Mouse (Mus musculus) hindbrain, embryonic 16.5 days (tissue): Measurements from ENCODE around the gene Mrps18a. TPM values are rescaled to one million over a fixed set of nuclear protein-coding genes. Genes with fewer than 3 reads are reported as not detected.

Source experiments
- ATAC-seq: fragments of 200-750 bp; cut with Nextera tagmentation; 2 replicates; pipeline ENCODE4 v1.8.0; 2017; ENCODE audit warnings: moderate TSS enrichment, moderate library complexity
- H3K27ac ChIP-seq: fragments of 300-500 bp; sonication (generic); 2 replicates; pipeline ENCODE4 v1.5.1; 2014; ENCODE audit warnings: low read depth, mild to moderate bottlenecking, control low read depth, low read length, moderate library complexity
- H3K27me3 ChIP-seq: fragments of 300-500 bp; sonication (generic); replicated peaks from 2 replicates; pipeline ENCODE4 v1.6.1; 2014; ENCODE audit warnings: low read length; ENCODE audit not compliant: control insufficient read depth, insufficient read depth
- H3K36me3 ChIP-seq: fragments of 300-500 bp; sonication (generic); 2 replicates; pipeline ENCODE4 v1.6.1; 2014; ENCODE audit warnings: mild to moderate bottlenecking, low read length, moderate library complexity, mixed read lengths; ENCODE audit not compliant: control insufficient read depth, insufficient read depth
- H3K4me1 ChIP-seq: fragments of 300-500 bp; sonication (generic); 2 replicates; pipeline ENCODE4 v1.6.1; 2014; ENCODE audit warnings: low read depth, low read length; ENCODE audit not compliant: control insufficient read depth, insufficient read depth
- H3K4me2 ChIP-seq: fragments of 300-500 bp; sonication (generic); 2 replicates; pipeline ENCODE4 v1.6.1; 2014; ENCODE audit warnings: mild to moderate bottlenecking, low read length, control low read depth, moderate library complexity
- H3K4me3 ChIP-seq: fragments of 300-500 bp; sonication (generic); 2 replicates; pipeline ENCODE4 v1.5.1; 2014; ENCODE audit warnings: mild to moderate bottlenecking, low read length, control low read depth, moderate library complexity
- H3K9ac ChIP-seq: fragments of 300-500 bp; sonication (generic); 2 replicates; pipeline ENCODE4 v1.6.1; 2014; ENCODE audit warnings: low read depth, mild to moderate bottlenecking, control low read depth, low read length, moderate library complexity
- H3K9me3 ChIP-seq: fragments of 300-500 bp; sonication (generic); 2 replicates; pipeline ENCODE4 v1.6.1; 2014; ENCODE audit warnings: mild to moderate bottlenecking, low read length, moderate library complexity; ENCODE audit not compliant: control insufficient read depth
- WGBS: fragments of 180-500 bp; shearing (Covaris S2); extraction: QIAGEN DNeasy Blood & Tissue Kit; methylation state at CpG from one replicate; pipeline ENCODE4 v1.1.7; 2014; 5-methylcytosine and 5-hydroxymethylcytosine counted together
- polyA plus RNA-seq: library from polyadenylated mRNA; unstranded; fragments of >200 nt; fragmentation: Nextera tagmentation; extraction: Ambion mirVana; gene quantifications from 2 replicates; pipeline ENCODE4 v1.2.1, GENCODE M21; 2015

Gene Mrps18a
- polyA plus RNA-seq, 1 experiment from 2014 or later: 163 TPM

GRCm38 (mm10) chr17:46116138-46116537 lies 5.4 kb downstream of the Mrps18a start:
- no peak for ATAC-seq
- H3K27ac ChIP-seq: no peak overlapping the region
- H3K9ac ChIP-seq: no peak overlapping the region
- no peaks in the 10 kb centered on the region for H3K9me3 ChIP-seq
- peaks cover 6% of the 10 kb centered on the region for H3K4me1 ChIP-seq
- H3K27me3 ChIP-seq: no peaks in the 10 kb centered on the region
- H3K4me2 ChIP-seq: no peak overlapping the region
- 81% methylated on average over 11 of the region's 11 CpGs for WGBS
- H3K4me3 ChIP-seq: no peak overlapping the region
- peaks cover 10% of the 10 kb centered on the region; the same call in 1 of the 2 replicates for H3K36me3 ChIP-seq

GRCm38 (mm10) chr17:46116881-46117280 lies 6.1 kb downstream of the Mrps18a start:
- H3K4me2 ChIP-seq: no peak overlapping the region
- no peak overlapping the region for H3K9ac ChIP-seq
- WGBS: 92% methylated on average over 3 of the region's 3 CpGs
- peaks cover 10% of the 10 kb centered on the region; the same call in 1 of the 2 replicates for H3K36me3 ChIP-seq
- peaks cover under 1% of the 10 kb centered on the region; the same call in 1 of the 2 replicates for H3K4me1 ChIP-seq
- no peak overlapping the region for H3K4me3 ChIP-seq
- H3K27ac ChIP-seq: no peak overlapping the region
- ATAC-seq: no peak
- H3K27me3 ChIP-seq: no peaks in the 10 kb centered on the region
- no peaks in the 10 kb centered on the region for H3K9me3 ChIP-seq

GRCm38 (mm10) chr17:46117623-46118422 lies 7.0 kb downstream of the Mrps18a start:
- WGBS: 74% methylated on average over 13 of the region's 13 CpGs
- Histone ChIP-seq H3K9me3 (no peaks in the 10 kb centered on the region), H3K27me3 (no peaks in the 10 kb centered on the region), H3K27ac (no peak overlapping the region), H3K4me3 (no peak overlapping the region), H3K36me3 (peaks cover 14% of the 10 kb centered on the region), H3K4me2 (no peak overlapping the region), H3K4me1 (no peaks in the 10 kb centered on the region), H3K9ac (no peak overlapping the region)
- no peak for ATAC-seq

GRCm38 (mm10) chr17:46118423-46118850 lies 7.7 kb downstream of the Mrps18a start:
- Histone ChIP-seq H3K27ac (no peak overlapping the region), H3K4me2 (no peak overlapping the region), H3K4me1 (no peaks in the 10 kb centered on the region), H3K9ac (no peak overlapping the region), H3K36me3 (peaks cover 19% of the 10 kb centered on the region), H3K4me3 (no peak overlapping the region), H3K27me3 (no peaks in the 10 kb centered on the region), H3K9me3 (no peaks in the 10 kb centered on the region)
- ATAC-seq: no peak
- 75% methylated on average over 4 of the region's 4 CpGs for WGBS

GRCm38 (mm10) chr17:46119641-46120040 lies 8.9 kb downstream of the Mrps18a start:
- 89% methylated on average over 10 of the region's 10 CpGs for WGBS
- no peak overlapping the region for H3K27ac ChIP-seq
- no peak overlapping the region for H3K4me3 ChIP-seq
- H3K27me3 ChIP-seq: no peaks in the 10 kb centered on the region
- no peak for ATAC-seq
- no peak overlapping the region for H3K9ac ChIP-seq
- H3K36me3 ChIP-seq: peaks cover 28% of the 10 kb centered on the region
- no peak overlapping the region for H3K4me2 ChIP-seq
- no peaks in the 10 kb centered on the region for H3K9me3 ChIP-seq
- no peaks in the 10 kb centered on the region for H3K4me1 ChIP-seq

GRCm38 (mm10) chr17:46122791-46123190 lies 12.0 kb downstream of the Mrps18a start:
- Histone ChIP-seq H3K27ac (no peak overlapping the region), H3K4me3 (no peak overlapping the region), H3K27me3 (no peaks in the 10 kb centered on the region), H3K9me3 (no peaks in the 10 kb centered on the region), H3K4me2 (no peak overlapping the region), H3K4me1 (no peaks in the 10 kb centered on the region), H3K9ac (no peak overlapping the region), H3K36me3 (peaks cover 52% of the 10 kb centered on the region)
- ATAC-seq: no peak
- WGBS: 94% methylated on average over 4 of the region's 4 CpGs

GRCm38 (mm10) chr17:46123285-46123684 lies 12.5 kb downstream of the Mrps18a start:
- peaks cover 57% of the 10 kb centered on the region for H3K36me3 ChIP-seq
- no peak for ATAC-seq
- H3K9ac ChIP-seq: no peak overlapping the region

GRCm38 (mm10) chr17:46123953-46124700 lies 13.3 kb downstream of the Mrps18a start:
- Histone ChIP-seq H3K36me3 (peaks cover 65% of the 10 kb centered on the region), H3K4me2 (no peak overlapping the region), H3K27ac (no peak overlapping the region), H3K9me3 (no peaks in the 10 kb centered on the region), H3K4me1 (no peaks in the 10 kb centered on the region), H3K4me3 (no peak overlapping the region), H3K27me3 (no peaks in the 10 kb centered on the region), H3K9ac (no peak overlapping the region)
- ATAC-seq: no peak
- WGBS: 92% methylated on average over 12 of the region's 12 CpGs

More at GRCm38 (mm10) chr17:46123285-46123684, 12.5 kb downstream of the Mrps18a start:
- 94% methylated on average over 4 of the region's 4 CpGs for WGBS
- H3K27me3 ChIP-seq: no peaks in the 10 kb centered on the region
- no peak overlapping the region for H3K4me3 ChIP-seq
- no peaks in the 10 kb centered on the region for H3K4me1 ChIP-seq
- H3K4me2 ChIP-seq: no peak overlapping the region
- no peaks in the 10 kb centered on the region for H3K9me3 ChIP-seq
- no peak overlapping the region for H3K27ac ChIP-seq

- WGBS: 82% methylated on average over 6 of the region's 6 CpGs
- Histone ChIP-seq H3K4me1 (no peaks in the 10 kb centered on the region), H3K4me2 (no peak overlapping the region), H3K27me3 (no peaks in the 10 kb centered on the region), H3K4me3 (no peak overlapping the region), H3K27ac (no peak overlapping the region), H3K9me3 (no peaks in the 10 kb centered on the region), H3K9ac (no peak overlapping the region), H3K36me3 (peaks cover 58% of the 10 kb centered on the region)
- ATAC-seq: no peak
Measured at GRCm38 (mm10) chr17:46126608-46127007, 15.8 kb downstream of the Mrps18a start.
